ENCODE assay signal across 22 mouse cellular contexts in genomic region chrX:52231984-52232383, GRCm38 (mm10).
DNase-seq lines count a peak whose midpoint lies in the region; ATAC-seq lines count a peak whose summit lies in the region.
"Had no signal": no experiment of that assay in that cellular context is flagged by ENCODE, and none has a peak within 500 bp of the region (broad histone marks: within the 10 kb centered on the region; RNA-seq: fewer than 3 reads in every experiment).

No protein-coding gene starts in this region.

- no peaks in the 10 kb centered on the region for H3K9me3 ChIP-seq in embryonic facial prominence, embryonic 10.5 days
- H3K9me3 ChIP-seq in limb, embryonic 13.5 days, result no peaks in the 10 kb centered on the region
- no peaks in the 10 kb centered on the region for H3K9me3 ChIP-seq in midbrain, embryonic 10.5 days (replicated peaks)
- H3K9me3 ChIP-seq: embryonic facial prominence, embryonic 15.5 days; forebrain, embryonic 10.5 days; forebrain, embryonic 15.5 days; heart, embryonic 10.5 days; hindbrain, embryonic 12.5 days had no signal

- 49% methylated on average over 7 of the region's 7 CpGs for WGBS in embryonic facial prominence, embryonic 10.5 days
- WGBS in limb, embryonic 13.5 days, result 33% methylated on average over 7 of the region's 7 CpGs
- WGBS in midbrain, embryonic 10.5 days, result 78% methylated on average over 7 of the region's 7 CpGs

- DNase-seq in embryonic facial prominence, embryonic 10.5 days (ENCODE audit: low spot score), result peak; percentile 25
- DNase-seq in forelimb bud, embryonic 11.5 days (ENCODE audit: low read depth, low spot score), result peak; percentile 43
- DNase-seq in midbrain, embryonic 10.5 days (ENCODE audit: low spot score), result no peak
- no peak for DNase-seq in left cerebral cortex, postnatal 25 days (ENCODE audit: low spot score in 2 of 2)
- DNase-seq in natural killer cell, adult 2 months (ENCODE audit: low spot score in 2 of 2), result no peak
- DNase-seq: adrenal gland, adult 8-10 months; adrenal gland, postnatal 36 days; cerebellum, adult 2 months; cerebellum, postnatal 25 days; gastrocnemius, postnatal 10 days; heart, adult 18-20 months; heart, postnatal 10 days; heart, postnatal 4 days had no signal

- H3K4me1 ChIP-seq in embryonic facial prominence, embryonic 10.5 days, result no peaks in the 10 kb centered on the region
- peaks cover 17% of the 10 kb centered on the region; the same call in 1 of the 2 replicates for H3K4me1 ChIP-seq in limb, embryonic 13.5 days
- no peaks in the 10 kb centered on the region for H3K4me1 ChIP-seq in midbrain, embryonic 10.5 days
- H3K4me1 ChIP-seq: embryonic facial prominence, embryonic 15.5 days; forebrain, embryonic 10.5 days; forebrain, embryonic 15.5 days; heart, embryonic 10.5 days; hindbrain, embryonic 12.5 days had no signal

- peaks cover 26% of the 10 kb centered on the region for H3K27me3 ChIP-seq in embryonic facial prominence, embryonic 10.5 days (replicated peaks; ENCODE audit: low read depth, poor library complexity, severe bottlenecking)
- H3K27me3 ChIP-seq in limb, embryonic 13.5 days, result peaks cover 4% of the 10 kb centered on the region; the same call in 1 of the 2 replicates
- H3K27me3 ChIP-seq in midbrain, embryonic 10.5 days (ENCODE audit: low read depth, poor library complexity, severe bottlenecking), result 0 out of 2 replicates have a peak, but pooled peaks cover 5% of the 10 kb centered on the region
- H3K27me3 ChIP-seq: embryonic facial prominence, embryonic 15.5 days; forebrain, embryonic 15.5 days; hindbrain, embryonic 12.5 days had no signal

- H3K4me3 ChIP-seq in embryonic facial prominence, embryonic 10.5 days, result no peak overlapping the region
- no peak overlapping the region for H3K4me3 ChIP-seq in limb, embryonic 13.5 days
- H3K4me3 ChIP-seq in midbrain, embryonic 10.5 days, result no peak overlapping the region
- H3K4me3 ChIP-seq: embryonic facial prominence, embryonic 15.5 days; erythroblast, embryonic 14.5 days; forebrain, embryonic 10.5 days; forebrain, embryonic 15.5 days; heart, embryonic 10.5 days; hindbrain, embryonic 12.5 days had no signal

- H3K9ac ChIP-seq in limb, embryonic 13.5 days, result no peak overlapping the region
- H3K9ac ChIP-seq: embryonic facial prominence, embryonic 15.5 days; forebrain, embryonic 15.5 days; hindbrain, embryonic 12.5 days had no signal

- H3K36me3 ChIP-seq in embryonic facial prominence, embryonic 10.5 days (replicated peaks), result no peaks in the 10 kb centered on the region
- no peaks in the 10 kb centered on the region for H3K36me3 ChIP-seq in limb, embryonic 13.5 days
- no peaks in the 10 kb centered on the region for H3K36me3 ChIP-seq in midbrain, embryonic 10.5 days
- H3K36me3 ChIP-seq: embryonic facial prominence, embryonic 15.5 days; forebrain, embryonic 10.5 days; forebrain, embryonic 15.5 days; heart, embryonic 10.5 days; hindbrain, embryonic 12.5 days had no signal

- intact Hi-C loops in left cerebral cortex, postnatal 25 days (cut with DNase I), result no loop called here

- H3K27ac ChIP-seq in embryonic facial prominence, embryonic 10.5 days (replicated peaks), result no peak overlapping the region
- 0 out of 2 replicates have a peak overlapping the region, but pooled peaks have one; percentile 22 for H3K27ac ChIP-seq in limb, embryonic 13.5 days
- H3K27ac ChIP-seq in midbrain, embryonic 10.5 days (replicated peaks), result no peak overlapping the region
- H3K27ac ChIP-seq: embryonic facial prominence, embryonic 15.5 days; forebrain, embryonic 10.5 days; forebrain, embryonic 15.5 days; heart, embryonic 10.5 days; hindbrain, embryonic 12.5 days had no signal

- H3K4me2 ChIP-seq in limb, embryonic 13.5 days (replicated peaks), result no peak overlapping the region
- H3K4me2 ChIP-seq: embryonic facial prominence, embryonic 15.5 days; forebrain, embryonic 15.5 days; hindbrain, embryonic 12.5 days had no signal

- peak; percentile 75 for ATAC-seq in limb, embryonic 13.5 days (ENCODE audit: low FRiP score, low read depth)
- ATAC-seq: forebrain, embryonic 15.5 days; hindbrain, embryonic 16.5 days; inflammation-experienced regulatory T-cells, adult 6 months had no signal

Comparison
In these comparisons a context has a peak if more than half of its experiments do, and no peak if none do; other contexts are left out.
1. DNase-seq: peak in embryonic facial prominence, embryonic 10.5 days (single experiment) and forelimb bud, embryonic 11.5 days (single experiment); none in midbrain, embryonic 10.5 days (single experiment), left cerebral cortex, postnatal 25 days (0 of 2) and natural killer cell, adult 2 months (0 of 2).